Mouse (Mus musculus): ENCODE data around the gene Nol9. TPM values are rescaled to one million over a fixed set of nuclear protein-coding genes. Genes with fewer than 3 reads are reported as not detected.

Gene Nol9
- total RNA-seq, 2 experiments from 2014 or later = 8.5 to 10.0 TPM

GRCm38 (mm10) chr4:152109509-152109908, 70.4 kb downstream of the Nol9 start:
- intact Hi-C loops (cut with DNase I) = no loop called here
- DNase-seq = no peak

- intact Hi-C loops (cut with DNase I) = no loop called here
- DNase-seq = no peak
These were observed 71.6 kb downstream of the Nol9 start for GRCm38 (mm10) chr4:152110689-152111088.

Other genes with a start within 250 kb of the Nol9 start
- 100 to 1,000 TPM in 1 of 2 experiments, 10 to 100 TPM in 1; 93.4 to 109 TPM for gene Camta1, start 177.4 kb upstream of the Nol9 start, total RNA-seq (2021)
- 10 to 100 TPM; 54.6 to 58.8 TPM for gene Dnajc11, start 105.6 kb upstream of the Nol9 start, total RNA-seq (2021)
- 10 to 100 TPM; 28.8 to 35.8 TPM for gene Thap3, start 50.3 kb upstream of the Nol9 start, total RNA-seq (2021)
- 1 to 10 TPM; 3.6 to 4.0 TPM for gene Phf13, start 43.1 kb upstream of the Nol9 start, total RNA-seq (2021)
- 10 to 100 TPM; 77.1 to 91.5 TPM for gene Klhl21, start 30.5 kb upstream of the Nol9 start, total RNA-seq (2021)
- 1 to 10 TPM; 2.5 to 2.8 TPM for gene Zbtb48, start 11.7 kb upstream of the Nol9 start, total RNA-seq (2021)
- 1 to 10 TPM in 1 of 2 experiments, under 1 TPM in 1; 0.43 to 1.1 TPM for gene Tas1r1, start 753 bp upstream of the Nol9 start, total RNA-seq (2021)
- gene Plekhg5, start 33.2 kb downstream of the Nol9 start, total RNA-seq (2021) = 1 to 10 TPM; 6.3 to 6.4 TPM
- gene Tnfrsf25, start 76.6 kb downstream of the Nol9 start, total RNA-seq (2021) = under 1 TPM; 0.76 to 0.84 TPM
- under 1 TPM; 0.27 to 0.43 TPM for gene Espn, start 113.0 kb downstream of the Nol9 start, total RNA-seq (2021)
- not detected for gene Hes2, start 119.5 kb downstream of the Nol9 start, total RNA-seq (2021)
- gene Acot7, start 138.8 kb downstream of the Nol9 start, total RNA-seq (2021) = 10 to 100 TPM; 15.0 to 18.5 TPM
- gene Gpr153, start 234.9 kb downstream of the Nol9 start, total RNA-seq (2021) = 1 to 10 TPM; 7.1 to 8.0 TPM